Mouse (Mus musculus) adrenal gland, postnatal 25 days (tissue): Measurements from ENCODE around the gene 4933415A04Rik. TPM values are rescaled to one million over a fixed set of nuclear protein-coding genes. Genes with fewer than 3 reads are reported as not detected.

Experiments used
- DNase-seq: peaks from one replicate; pipeline ENCODE4 v3.0.0; 2021; ENCODE audit warnings: mixed read lengths
- long read RNA-seq: library from polyadenylated mRNA; stranded (forward); transcript quantifications from one replicate; pipeline ENCODE4 v2.0.0, GENCODE M21; 2021
- total RNA-seq: library from RNA; stranded (reverse); gene quantifications from 2 replicates; pipeline ENCODE4 v1.2.3, GENCODE M21; 2021

4933415A04Rik gene
- total RNA-seq = 1.0 and 1.1 TPM in 2 replicates
- long read RNA-seq = 0 reads

DNA sequence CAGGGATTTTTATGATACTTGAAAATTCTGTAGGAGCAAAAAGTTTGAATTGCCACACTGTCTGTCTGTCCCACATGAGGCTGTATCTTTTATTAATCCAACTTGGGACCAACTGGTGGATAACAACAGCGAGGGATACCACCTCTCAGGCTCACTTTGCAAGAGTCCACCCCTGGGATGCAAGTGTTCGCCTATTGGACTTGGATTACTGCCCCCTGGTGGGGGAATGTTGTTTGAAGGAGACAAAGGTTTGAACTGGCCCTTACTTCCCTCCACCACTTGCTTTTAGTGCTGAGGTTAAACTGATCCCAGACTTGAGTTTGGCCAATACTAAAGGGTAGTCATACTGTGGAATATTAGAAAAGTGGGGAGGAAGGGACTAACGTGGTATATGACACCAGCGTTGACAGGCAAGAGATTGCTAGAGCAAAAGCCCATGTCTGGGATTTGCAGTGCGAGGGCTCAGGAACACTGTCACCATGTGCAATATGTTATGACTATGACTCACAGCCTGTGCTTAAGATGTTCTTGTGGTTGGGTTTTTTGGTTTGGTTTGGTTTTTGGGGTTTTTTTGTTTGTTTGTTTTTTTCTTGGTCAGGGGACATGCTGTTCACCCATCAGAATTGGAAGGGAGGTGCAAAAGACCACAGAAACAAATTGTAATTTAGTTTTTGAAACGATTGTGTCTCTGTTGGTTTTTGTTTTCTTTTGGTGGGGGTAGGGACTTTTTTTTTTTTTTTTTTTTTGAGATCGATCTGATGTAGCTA is at the start of gene 4933415A04Rik:
TSS of gene 4933415A04Rik (plus strand) at position 717 of the 767 bp plus-strand sequence.
- DNase-seq = peak; percentile 69

GRCm38 (mm10) chr11:43537074-43537473 is 49.8 kb upstream of the 4933415A04Rik start:
- no peak for DNase-seq

DNA sequence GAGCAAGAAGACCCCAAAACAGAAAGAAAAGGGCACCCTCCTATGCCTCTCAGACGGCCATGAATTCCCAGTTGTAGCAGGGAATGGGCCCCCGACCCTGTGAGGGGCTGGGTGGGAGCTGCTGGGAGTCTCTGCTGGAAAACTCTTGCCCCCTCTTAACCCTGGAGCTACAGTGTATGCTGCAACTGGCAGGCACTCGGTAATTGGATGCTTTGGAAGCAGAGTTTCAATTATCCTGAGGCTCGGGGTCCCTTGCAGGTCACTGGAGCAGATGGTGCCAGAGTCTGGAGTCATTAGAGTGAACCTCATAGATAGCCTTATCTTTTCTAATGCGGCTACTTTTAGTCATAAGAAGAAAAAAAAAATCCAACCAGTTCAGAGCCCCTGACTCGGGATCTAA is 47.0 kb upstream of the 4933415A04Rik start:
- DNase-seq = no peak

DNA sequence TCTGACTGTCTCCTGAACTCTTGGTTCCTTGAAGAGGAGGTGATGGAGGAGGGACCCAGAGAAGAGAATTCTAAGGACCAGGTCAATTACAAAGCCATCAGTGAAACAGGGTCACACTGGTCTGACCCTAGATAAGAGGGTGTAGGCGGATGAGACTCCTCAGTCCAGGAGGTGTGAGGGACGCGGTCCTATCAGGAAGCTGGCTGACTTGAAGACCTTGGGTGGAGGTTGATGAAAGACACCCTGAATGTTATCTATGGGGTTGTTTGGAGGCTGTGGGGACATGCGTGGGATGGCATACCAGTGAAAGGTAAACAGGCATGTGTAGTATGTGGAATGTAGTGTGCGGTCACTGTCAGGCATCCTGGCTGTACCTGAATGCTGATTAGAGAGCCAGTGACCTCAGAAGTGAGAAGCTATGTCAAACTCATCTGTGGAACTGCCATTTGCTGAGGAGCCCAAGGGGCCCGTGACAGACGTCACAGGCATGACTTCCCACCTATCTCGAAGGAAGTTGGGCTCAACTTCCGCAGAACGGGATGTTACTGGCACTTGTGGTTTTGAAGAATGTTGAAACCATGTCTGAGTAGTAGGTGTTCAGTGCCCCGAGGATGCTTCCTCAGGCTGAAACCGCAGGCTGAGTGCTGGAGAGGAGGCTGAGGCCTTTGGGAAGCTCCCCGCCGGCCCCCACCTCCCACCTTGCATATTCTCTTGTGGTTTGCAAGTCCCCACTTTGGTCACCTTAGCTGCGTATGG is 43.0 kb upstream of the 4933415A04Rik start:
- DNase-seq = no peak

- no peak for DNase-seq
Observed at GRCm38 (mm10) chr11:43544819-43545218, 42.0 kb upstream of the 4933415A04Rik start.

GRCm38 (mm10) chr11:43545873-43546475 is 40.9 kb upstream of the 4933415A04Rik start:
- DNase-seq = peak; percentile 31

GRCm38 (mm10) chr11:43546678-43547077 is 40.2 kb upstream of the 4933415A04Rik start:
- DNase-seq = no peak

GRCm38 (mm10) chr11:43548148-43548547 is 38.7 kb upstream of the 4933415A04Rik start:
- peak; percentile 74 for DNase-seq

DNA sequence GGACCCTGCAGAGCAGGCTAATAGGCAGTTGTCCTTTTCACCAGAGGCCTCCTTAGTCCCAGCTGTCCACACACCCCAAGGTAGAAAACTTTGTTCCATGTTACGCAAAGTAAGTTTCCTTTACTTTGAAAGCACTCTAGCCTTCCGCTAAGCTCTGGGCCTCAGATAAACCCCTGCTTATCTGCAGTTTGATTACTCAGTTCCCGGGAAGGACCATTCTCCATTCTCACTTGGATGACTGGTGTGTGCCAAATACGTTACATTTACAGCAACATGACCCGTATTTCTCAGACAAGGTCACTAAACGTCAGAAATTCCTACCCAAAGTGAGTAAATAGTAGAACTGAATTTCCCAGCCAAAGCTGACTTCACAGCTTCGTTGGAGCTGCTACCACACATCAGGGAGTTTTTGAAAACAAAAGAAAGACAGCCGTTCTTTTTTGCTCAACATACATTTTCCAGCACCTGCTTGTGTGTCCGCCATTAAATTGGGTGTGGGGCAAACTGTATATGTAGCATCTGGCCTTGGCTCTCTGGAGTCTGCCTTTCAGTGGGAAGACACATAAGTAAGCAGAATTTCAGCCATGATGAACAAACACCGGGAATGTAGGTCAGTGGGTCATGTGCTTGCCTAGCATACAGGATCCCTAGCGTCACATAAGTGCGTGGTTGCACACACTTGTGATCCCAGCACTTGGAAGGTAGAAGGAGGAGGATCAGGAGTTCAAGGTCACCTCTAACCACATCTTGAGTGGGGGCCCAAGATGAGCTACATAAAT is 38.0 kb upstream of the 4933415A04Rik start:
- DNase-seq = no peak

GRCm38 (mm10) chr11:43549701-43550100 is 37.1 kb upstream of the 4933415A04Rik start:
- peak; percentile 49 for DNase-seq

GRCm38 (mm10) chr11:43551756-43552155 is 35.1 kb upstream of the 4933415A04Rik start:
- DNase-seq = no peak

GRCm38 (mm10) chr11:43552675-43553074 is 34.2 kb upstream of the 4933415A04Rik start:
- DNase-seq = no peak

- DNase-seq = no peak
Observed at GRCm38 (mm10) chr11:43556538-43556937, 30.3 kb upstream of the 4933415A04Rik start.

DNA sequence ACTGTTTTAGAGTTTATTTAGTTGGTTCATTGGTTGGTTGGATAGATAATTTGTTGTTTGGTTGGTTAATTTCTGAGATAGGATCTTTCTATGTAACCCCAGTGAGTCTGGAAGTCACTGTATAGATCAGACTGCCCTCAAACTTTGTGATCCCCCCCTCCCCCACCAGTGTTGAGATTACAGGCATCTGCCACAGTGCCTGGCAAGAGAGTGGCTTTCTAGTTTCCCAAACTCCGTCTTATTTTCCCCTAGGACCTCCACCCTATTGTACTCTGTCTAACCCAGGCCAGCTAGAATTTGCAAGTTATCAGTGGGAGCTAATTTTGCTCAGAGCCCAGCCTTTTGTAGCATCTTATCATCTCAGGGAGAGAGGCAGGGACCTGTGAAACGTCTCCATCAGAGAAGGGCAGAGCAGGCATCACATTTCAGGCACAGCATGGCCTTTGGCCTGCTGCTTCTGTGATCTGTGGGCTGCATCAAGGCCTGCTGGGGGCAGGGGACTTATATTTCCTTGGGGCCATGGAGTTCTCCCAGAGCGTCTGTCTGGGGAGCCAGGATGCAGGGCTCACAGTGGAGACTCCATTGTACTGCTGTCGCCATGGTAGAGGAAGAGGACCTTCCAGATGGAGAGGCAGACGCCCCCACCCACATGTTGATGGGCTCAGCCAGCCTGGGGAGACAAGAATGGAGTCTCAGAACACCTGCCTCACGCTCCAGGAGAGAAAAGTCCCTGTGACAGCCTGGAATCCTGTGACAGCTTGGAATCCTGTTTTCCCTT is 27.1 kb upstream of the 4933415A04Rik start:
- DNase-seq = no peak

DNA sequence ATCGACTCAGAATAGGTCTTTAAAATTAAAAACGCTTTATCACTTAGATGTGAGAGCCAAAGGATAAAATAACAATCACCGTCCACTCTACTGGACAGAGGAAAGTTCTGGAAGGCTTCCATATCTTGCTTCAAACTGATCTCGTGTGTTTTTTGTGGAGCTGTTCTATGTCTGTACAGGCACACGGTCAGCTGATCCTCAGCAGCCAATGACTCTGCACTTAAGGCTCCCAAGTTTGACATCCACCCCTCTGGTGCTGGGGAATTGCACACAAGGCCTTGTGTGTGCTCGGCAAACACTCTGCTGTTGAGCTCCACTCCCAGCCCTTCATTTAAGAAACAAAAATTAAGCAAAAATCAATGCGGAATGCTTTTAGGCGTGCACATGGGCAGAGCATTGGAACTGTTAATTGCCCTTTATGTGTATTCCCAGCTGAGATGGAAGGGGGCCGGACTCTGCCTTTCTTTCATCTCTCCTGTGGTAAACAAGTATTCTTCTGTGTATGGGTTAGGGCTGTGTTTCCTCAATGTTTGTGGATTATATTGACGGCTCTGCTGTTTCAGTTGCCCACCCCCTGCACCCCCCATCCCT is 23.1 kb upstream of the 4933415A04Rik start:
- no peak for DNase-seq

DNA sequence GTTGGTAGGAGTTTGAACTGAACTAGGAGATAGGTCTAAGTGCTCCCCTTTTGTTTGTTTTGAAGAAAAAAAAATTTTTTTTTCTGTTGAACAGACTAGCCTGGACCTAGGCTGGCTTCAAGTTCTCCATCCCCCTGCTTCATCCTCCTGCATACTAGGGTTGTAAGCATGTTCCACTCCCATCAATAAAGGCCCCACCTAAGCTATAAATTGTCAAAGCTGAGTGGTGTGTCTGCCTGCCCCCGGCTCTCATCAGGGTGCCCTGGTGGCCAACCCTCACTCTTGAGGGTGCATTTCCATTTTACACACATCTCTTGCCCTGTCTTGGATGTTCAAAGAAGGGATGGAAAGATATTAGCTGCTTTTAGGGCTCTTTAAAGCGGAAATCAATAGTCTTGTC is 21.4 kb upstream of the 4933415A04Rik start:
- no peak for DNase-seq

GRCm38 (mm10) chr11:43565852-43566251 is 21.0 kb upstream of the 4933415A04Rik start:
- no peak for DNase-seq

DNA sequence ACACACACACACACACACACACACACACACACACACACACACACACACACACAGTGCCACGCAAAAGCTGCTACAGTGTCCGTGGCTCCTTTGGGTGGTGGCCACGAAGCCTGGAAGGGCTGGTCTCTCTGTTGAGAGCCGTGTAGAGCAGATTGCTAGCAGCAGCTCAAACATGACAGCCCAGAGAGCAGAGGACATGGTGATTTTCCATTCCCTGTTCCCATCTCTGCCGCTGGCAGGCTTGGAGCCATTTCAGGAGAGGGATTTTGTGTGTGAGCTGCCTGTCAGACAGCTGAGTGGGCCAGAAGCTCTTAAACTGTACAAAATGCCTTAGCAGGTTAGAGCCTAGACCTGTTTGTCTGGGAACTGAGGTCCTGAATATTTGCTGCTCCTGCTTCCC is 20.1 kb upstream of the 4933415A04Rik start:
- DNase-seq = no peak

GRCm38 (mm10) chr11:43568263-43568662 is 18.6 kb upstream of the 4933415A04Rik start:
- peak; percentile 35 for DNase-seq

- no peak for DNase-seq
Observed at GRCm38 (mm10) chr11:43569188-43569587, 17.7 kb upstream of the 4933415A04Rik start.

DNA sequence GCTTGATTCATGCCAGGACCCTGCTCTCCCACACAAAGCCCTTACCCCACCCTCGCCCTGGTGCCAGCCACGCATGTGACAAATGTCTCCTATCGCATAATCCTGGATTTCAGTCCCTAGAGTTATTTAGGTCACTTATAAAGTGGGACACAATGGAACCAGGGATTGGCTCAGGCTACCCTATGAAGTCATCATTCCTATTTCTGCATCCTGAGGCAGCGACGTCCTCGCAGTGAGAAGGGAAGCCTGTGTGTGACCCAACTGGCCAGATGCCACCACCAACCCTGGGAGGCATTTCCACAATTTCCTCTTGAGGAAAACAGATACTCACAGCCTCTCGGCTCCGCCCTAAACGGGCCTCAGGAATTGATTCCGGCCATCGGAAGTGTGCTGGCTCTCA is 17.2 kb upstream of the 4933415A04Rik start:
- DNase-seq = peak; percentile 68
